Mouse (Mus musculus): ENCODE measurements around the gene Adh5.

GRCm38 (mm10) chr3:138420385-138420784 is 22.5 kb upstream of the Adh5 start:
- TF ChIP-seq POLR2A (IDR thresholded peaks at IDR 0.05; ENCODE audit: insufficient read depth, low read depth, low read length) (no peak), CTCF (IDR thresholded peaks at IDR 0.05; ENCODE audit: insufficient read depth, low read depth, low read length) (no peak)
